Mouse (Mus musculus) MEL (cell line): ENCODE data around the gene Tmbim7. TPM values are rescaled to one million over a fixed set of nuclear protein-coding genes. Genes with fewer than 3 reads are reported as not detected.

Experiments used
- DNase-seq: peaks from one replicate; pipeline ENCODE4 v3.0.0; 2011; ENCODE audit warnings: low read depth, low spot score
- H3K27ac ChIP-seq: 2 replicates; pipeline ENCODE4 v1.5.1; 2012; ENCODE audit warnings: low read depth, mild to moderate bottlenecking, control low read depth, low read length, moderate library complexity; ENCODE audit not compliant: control insufficient read depth
- H3K27me3 ChIP-seq, 2 experiments: fragments of 150-350 bp in 1 of 2; sonication (generic) in 1 of 2; 2 replicates each; pipeline ENCODE4 v1.6.1; 2012; ENCODE audit warnings: low read length in 2 of 2, mild to moderate bottlenecking in 2 of 2, improper control_type of control experiment in 1 of 2, moderate library complexity in 1 of 2; ENCODE audit not compliant: insufficient read depth in 2 of 2, control insufficient read depth in 1 of 2
- H3K36me3 ChIP-seq, 2 experiments: 2 replicates each; pipeline ENCODE4 v1.6.1; 2012 to 2014; ENCODE audit warnings: low read length in 2 of 2, improper control_type of control experiment in 1 of 2, inconsistent platforms in 1 of 2, mild to moderate bottlenecking in 1 of 2; ENCODE audit not compliant: insufficient read depth in 2 of 2, control insufficient read depth in 1 of 2
- H3K4me1 ChIP-seq, 2 experiments: fragments of 150-350 bp in 1 of 2; sonication (generic) in 1 of 2; 2 replicates each; pipeline ENCODE4 v1.6.1; 2012; ENCODE audit warnings: low read length in 2 of 2, improper control_type of control experiment in 1 of 2, mild to moderate bottlenecking in 1 of 2; ENCODE audit not compliant: insufficient read depth in 2 of 2, control insufficient read depth in 1 of 2
- H3K4me3 ChIP-seq, 2 experiments: fragments of 150-350 bp in 1 of 2; sonication (generic) in 1 of 2; 2 replicates each; pipeline ENCODE4 v1.5.1; 2012; ENCODE audit warnings: low read depth in 2 of 2, low read length in 2 of 2, mild to moderate bottlenecking in 2 of 2, moderate library complexity in 2 of 2, control low read depth in 1 of 2, improper control_type of control experiment in 1 of 2; ENCODE audit not compliant: control insufficient read depth in 1 of 2, insufficient read depth in 1 of 2
- H3K79me2 ChIP-seq: 2 replicates; pipeline ENCODE4 v1.6.1; 2012; ENCODE audit warnings: mild to moderate bottlenecking, low read length, moderate library complexity; ENCODE audit not compliant: control insufficient read depth, poor library complexity, insufficient read depth
- H3K9ac ChIP-seq: 2 replicates; pipeline ENCODE4 v1.6.1; 2012; ENCODE audit warnings: low read depth, mild to moderate bottlenecking, control low read depth, low read length, moderate library complexity; ENCODE audit not compliant: control insufficient read depth, poor library complexity, severe bottlenecking
- H3K9me3 ChIP-seq: fragments of 150-350 bp; sonication (generic); replicated peaks from 2 replicates; pipeline ENCODE4 v1.6.1; 2012; ENCODE audit warnings: mild to moderate bottlenecking, low read length, improper control_type of control experiment, moderate library complexity; ENCODE audit not compliant: insufficient read depth
- CHD1 ChIP-seq: IDR thresholded peaks from 2 replicates; pipeline ENCODE4 v1.6.1; 2012; ENCODE audit warnings: low read depth, mild to moderate bottlenecking, inconsistent platforms, low read length, improper control_type of control experiment
- CHD2 ChIP-seq: IDR thresholded peaks from 2 replicates; pipeline ENCODE4 v1.6.1; 2011; ENCODE audit warnings: low read length, improper control_type of control experiment
- CTCF ChIP-seq, 3 experiments: IDR thresholded peaks in 2 of 3; conservative IDR thresholded peaks in 1 of 3; 2 replicates each; pipeline ENCODE4 v1.5.1; 2011 to 2012; ENCODE audit warnings: low read length in 3 of 3, low read depth in 2 of 3, mild to moderate bottlenecking in 2 of 3, improper control_type of control experiment in 1 of 3, inconsistent platforms in 1 of 3, mixed read lengths in 1 of 3, moderate library complexity in 1 of 3; ENCODE audit not compliant: control insufficient read depth in 1 of 3, insufficient read depth in 1 of 3, poor library complexity in 1 of 3, severe bottlenecking in 1 of 3
- E2F4 ChIP-seq: IDR thresholded peaks from 2 replicates; pipeline ENCODE4 v1.6.1; 2011; ENCODE audit warnings: low read depth, low read length, improper control_type of control experiment, borderline replicate concordance
- ELF1 ChIP-seq: IDR thresholded peaks from 2 replicates; pipeline ENCODE4 v1.6.1; 2014; ENCODE audit warnings: low read depth, mild to moderate bottlenecking, inconsistent platforms, low read length, improper control_type of control experiment, moderate library complexity
- ETS1 ChIP-seq: IDR thresholded peaks from 2 replicates; pipeline ENCODE4 v1.6.1; 2012; ENCODE audit warnings: low read depth, mild to moderate bottlenecking, inconsistent platforms, low read length, improper control_type of control experiment, moderate library complexity
- HCFC1 ChIP-seq: IDR thresholded peaks from 2 replicates; pipeline ENCODE4 v1.6.1; 2012; ENCODE audit warnings: low read depth, mild to moderate bottlenecking, inconsistent platforms, low read length, improper control_type of control experiment, moderate library complexity
- JUND ChIP-seq: IDR thresholded peaks from 2 replicates; pipeline ENCODE4 v1.6.1; 2011; ENCODE audit warnings: low read depth, mild to moderate bottlenecking, improper control_type of control experiment, low read length
- MAX ChIP-seq: IDR thresholded peaks from 2 replicates; pipeline ENCODE4 v1.6.1; 2011; ENCODE audit warnings: low read length, improper control_type of control experiment
- MAZ ChIP-seq: IDR thresholded peaks from 2 replicates; pipeline ENCODE4 v1.6.1; 2012; ENCODE audit warnings: low read depth, mild to moderate bottlenecking, inconsistent platforms, low read length, improper control_type of control experiment
- MXI1 ChIP-seq: IDR thresholded peaks from 2 replicates; pipeline ENCODE4 v1.6.1; 2011; ENCODE audit warnings: mild to moderate bottlenecking, low read depth, low read length, improper control_type of control experiment
- MYC ChIP-seq: IDR thresholded peaks from 2 replicates; pipeline ENCODE4 v1.6.1; 2011; ENCODE audit warnings: low read depth, mild to moderate bottlenecking, low read length, improper control_type of control experiment, moderate library complexity
- POLR2AphosphoS5 ChIP-seq: IDR thresholded peaks from 2 replicates; pipeline ENCODE4 v1.6.1; 2012; ENCODE audit warnings: low read depth, borderline replicate concordance, mild to moderate bottlenecking, inconsistent platforms, low read length, moderate library complexity, mixed read lengths
- RAD21 ChIP-seq: IDR thresholded peaks from 2 replicates; pipeline ENCODE4 v1.6.1; 2011; ENCODE audit warnings: mild to moderate bottlenecking, low read depth, low read length, improper control_type of control experiment
- SIN3A ChIP-seq: IDR thresholded peaks from 2 replicates; pipeline ENCODE4 v1.6.1; 2012; ENCODE audit warnings: low read length, improper control_type of control experiment, inconsistent platforms
- SMC3 ChIP-seq: IDR thresholded peaks from 2 replicates; pipeline ENCODE4 v1.6.1; 2011; ENCODE audit warnings: low read depth, low read length, improper control_type of control experiment
- TBP ChIP-seq: IDR thresholded peaks from 2 replicates; pipeline ENCODE4 v1.8.0; 2011; ENCODE audit warnings: low read depth, low read length, improper control_type of control experiment
- USF1 ChIP-seq: IDR thresholded peaks from 2 replicates; pipeline ENCODE4 v1.6.1; 2014; ENCODE audit warnings: low read depth, mild to moderate bottlenecking, inconsistent platforms, low read length, improper control_type of control experiment, moderate library complexity
- ZC3H11A ChIP-seq: IDR thresholded peaks from 2 replicates; pipeline ENCODE4 v1.6.1; 2012; ENCODE audit warnings: low read depth, mild to moderate bottlenecking, inconsistent platforms, low read length, improper control_type of control experiment
- ZNF384 ChIP-seq: IDR thresholded peaks from 2 replicates; pipeline ENCODE4 v1.6.1; 2012; ENCODE audit warnings: low read depth, mild to moderate bottlenecking, inconsistent platforms, low read length, improper control_type of control experiment
- polyA plus RNA-seq, 2 experiments: library from polyadenylated mRNA; stranded (reverse) in 1 of 2; unstranded in 1 of 2; fragments of >175 nt in 1 of 2; fragments of >200 nt in 1 of 2; gene quantifications; 2 replicates each; pipeline versions ENCODE4 v1.2.1 to v1.2.4; 2012; ENCODE audit warnings: low replicate concordance in 2 of 2, low read depth in 1 of 2; ENCODE audit not compliant: insufficient read length in 2 of 2, insufficient read depth in 1 of 2, missing spikeins in 1 of 2
- total RNA-seq: library from RNA; depleted of rRNA; stranded (reverse); fragments of 300-350 nt; gene quantifications from 2 replicates; pipeline ENCODE4 v1.2.3, GENCODE M21; 2012

Tmbim7 gene
- total and polyA plus RNA-seq, 3 experiments = 0.06 TPM; not detected in 2

DNA sequence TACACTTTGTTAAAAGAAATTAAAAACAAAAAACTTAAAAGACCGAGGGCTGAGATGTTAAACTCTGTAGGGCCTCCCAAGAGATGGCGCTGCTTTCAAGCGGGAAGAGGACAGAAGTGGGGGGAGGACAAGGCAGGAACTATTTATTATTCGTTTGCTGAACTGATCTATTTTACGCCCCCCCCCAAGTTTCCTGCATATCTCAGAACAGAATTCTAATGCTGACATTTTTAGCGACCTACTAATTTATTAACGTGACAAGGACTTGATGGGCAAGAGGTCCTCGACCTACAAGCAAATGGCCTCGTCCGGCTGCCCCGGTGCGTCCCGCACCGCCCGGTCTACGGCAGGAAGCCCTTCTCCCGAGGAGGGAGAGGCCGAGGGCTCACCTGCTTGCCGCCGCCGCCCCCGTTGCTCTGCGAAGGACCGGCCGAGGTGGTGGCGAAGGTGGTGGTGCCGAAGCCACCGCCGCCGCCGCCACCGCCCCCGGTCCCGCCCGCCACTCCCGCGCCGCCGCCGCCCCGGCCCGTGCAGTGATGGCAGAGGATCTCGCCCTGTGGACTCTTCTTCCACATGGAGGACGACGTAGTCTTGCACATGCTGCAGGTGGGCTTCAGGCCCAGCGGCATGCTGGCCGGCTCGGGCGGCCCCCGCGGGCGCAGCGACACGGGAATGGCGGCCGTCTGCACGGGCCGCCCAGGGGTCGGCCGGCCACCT lies 3.8 kb upstream of the Tmbim7 start:
- peak; percentile 85 for DNase-seq
- peak; percentile 22; the same call in 1 of the 2 replicates for TF ChIP-seq MAX
- no peak; the same call in 1 of the 2 replicates for TF ChIP-seq ELF1
- peak; percentile 72; the same call in 1 of the 2 replicates for TF ChIP-seq E2F4
- TF ChIP-seq MXI1 = peak; percentile 30
- TF ChIP-seq CHD2 = no peak
- no peak for TF ChIP-seq POLR2AphosphoS5
- peak; percentile 18 to 72 (median 70); a peak in 4 of 6 replicates for TF ChIP-seq CTCF (IDR thresholded peaks at IDR 0.05 in 2 of 3, conservative IDR thresholded peaks at IDR 0.05 in 1 of 3; ENCODE audit: control insufficient read depth in 1 of 3, insufficient read depth in 1 of 3, low read depth in 2 of 3, low read length in 3 of 3, poor library complexity in 1 of 3, severe bottlenecking in 1 of 3)
- peak; percentile 67 for TF ChIP-seq SMC3
- peak; percentile 51 for TF ChIP-seq ZC3H11A
- 0 out of 2 replicates have a peak, but pooled peaks have one; percentile 36 for TF ChIP-seq JUND
- TF ChIP-seq USF1 = no peak
- TF ChIP-seq MYC = 0 out of 2 replicates have a peak, but pooled peaks have one; percentile 61
- TF ChIP-seq ETS1 = no peak
- TF ChIP-seq HCFC1 = 0 out of 2 replicates have a peak, but pooled peaks have one; percentile 51
- peak; percentile 92; the same call in 1 of the 2 replicates for TF ChIP-seq CHD1
- TF ChIP-seq SIN3A = peak; percentile 86
- peak; percentile 88 for TF ChIP-seq MAZ
- TF ChIP-seq TBP = 0 out of 2 replicates have a peak, but pooled peaks have one; percentile 19
- TF ChIP-seq ZNF384 = 0 out of 2 replicates have a peak, but pooled peaks have one; percentile 29
- TF ChIP-seq RAD21 = peak; percentile 79
- Histone ChIP-seq H3K4me3 (peak overlapping the region; percentile 79 to 90), H3K9me3 (no peaks in the 10 kb centered on the region), H3K36me3 (peaks cover 22 to 32% of the 10 kb centered on the region in 2 experiments), H3K9ac (peak overlapping the region; percentile 85), H3K27me3 (no peaks in the 10 kb centered on the region), H3K27ac (peak overlapping the region; percentile 77), H3K4me1 (peaks cover 8 to 28% of the 10 kb centered on the region in 2 experiments), H3K79me2 (peaks cover 25% of the 10 kb centered on the region)
